Mouse (Mus musculus) kidney, embryonic 16.5 days (tissue): ENCODE measurements around the gene Ttc29. TPM values are rescaled to one million over a fixed set of nuclear protein-coding genes. Genes with fewer than 3 reads are reported as not detected.

Experiments
- ATAC-seq: fragments of 200-750 bp; cut with Nextera tagmentation; 2 replicates; pipeline ENCODE4 v1.8.0; 2017; ENCODE audit warnings: moderate TSS enrichment; ENCODE audit not compliant: low FRiP score, low TSS enrichment
- H3K27ac ChIP-seq: fragments of 300-500 bp; sonication (generic); 2 replicates; pipeline ENCODE4 v1.5.1; 2014; ENCODE audit warnings: low read length
- H3K27me3 ChIP-seq: fragments of 300-500 bp; sonication (generic); 2 replicates; pipeline ENCODE4 v1.6.1; 2014; ENCODE audit warnings: low read length, control low read depth, mixed read lengths; ENCODE audit not compliant: insufficient read depth
- H3K36me3 ChIP-seq: fragments of 300-500 bp; sonication (generic); 2 replicates; pipeline ENCODE4 v1.6.1; 2014; ENCODE audit warnings: low read length, control low read depth, mixed read lengths; ENCODE audit not compliant: insufficient read depth
- H3K4me1 ChIP-seq: fragments of 300-500 bp; sonication (generic); 2 replicates; pipeline ENCODE4 v1.6.1; 2014; ENCODE audit warnings: low read length, control low read depth, mixed read lengths; ENCODE audit not compliant: insufficient read depth
- H3K4me2 ChIP-seq: fragments of 300-500 bp; sonication (generic); replicated peaks from 2 replicates; pipeline ENCODE4 v1.6.1; 2014; ENCODE audit warnings: low read depth, low read length
- H3K4me3 ChIP-seq: fragments of 300-500 bp; sonication (generic); 2 replicates; pipeline ENCODE4 v1.5.1; 2014; ENCODE audit warnings: mild to moderate bottlenecking, low read length
- H3K9ac ChIP-seq: fragments of 300-500 bp; sonication (generic); replicated peaks from 2 replicates; pipeline ENCODE4 v1.6.1; 2014; ENCODE audit warnings: low read length
- H3K9me3 ChIP-seq: fragments of 300-500 bp; sonication (generic); 2 replicates; pipeline ENCODE4 v1.6.1; 2016; ENCODE audit warnings: low read length, control low read depth
- WGBS: fragments of 180-500 bp; shearing (Covaris S2); extraction: QIAGEN DNeasy Blood & Tissue Kit; methylation state at CpG from one replicate; pipeline ENCODE4 v1.1.7; 2014; 5-methylcytosine and 5-hydroxymethylcytosine counted together
- polyA plus RNA-seq: library from polyadenylated mRNA; unstranded; fragments of >200 nt; fragmentation: Nextera tagmentation; extraction: Ambion mirVana; gene quantifications from 2 replicates; pipeline ENCODE4 v1.2.1, GENCODE M21; 2015

Gene Ttc29
- polyA plus RNA-seq, 1 experiment from 2014 or later = not detected

DNA sequence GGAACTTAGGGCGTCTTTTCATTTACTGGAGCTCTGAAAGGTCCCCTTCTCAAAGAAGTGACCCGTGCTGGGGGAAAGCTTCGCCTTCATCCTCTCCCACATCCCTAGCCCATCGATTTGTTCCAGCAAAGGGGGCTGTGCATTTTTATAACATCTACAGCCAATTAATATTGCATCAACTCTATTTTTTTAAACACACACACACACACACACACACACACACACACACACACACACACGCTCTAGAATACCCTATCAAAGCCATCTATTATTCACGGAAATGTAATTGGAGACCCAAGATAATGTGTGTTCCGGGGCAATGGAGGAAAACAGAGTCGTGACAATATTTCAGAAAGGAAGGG, 214.7 kb downstream of the Ttc29 start:
- ATAC-seq = no peak
- Histone ChIP-seq H3K9me3 (no peaks in the 10 kb centered on the region), H3K27me3 (peaks cover 85% of the 10 kb centered on the region), H3K27ac (no peak overlapping the region), H3K4me2 (no peak overlapping the region), H3K4me3 (no peak overlapping the region), H3K4me1 (no peaks in the 10 kb centered on the region), H3K36me3 (no peaks in the 10 kb centered on the region), H3K9ac (no peak overlapping the region)
- under 1% methylated on average over 8 of the region's 8 CpGs for WGBS

DNA sequence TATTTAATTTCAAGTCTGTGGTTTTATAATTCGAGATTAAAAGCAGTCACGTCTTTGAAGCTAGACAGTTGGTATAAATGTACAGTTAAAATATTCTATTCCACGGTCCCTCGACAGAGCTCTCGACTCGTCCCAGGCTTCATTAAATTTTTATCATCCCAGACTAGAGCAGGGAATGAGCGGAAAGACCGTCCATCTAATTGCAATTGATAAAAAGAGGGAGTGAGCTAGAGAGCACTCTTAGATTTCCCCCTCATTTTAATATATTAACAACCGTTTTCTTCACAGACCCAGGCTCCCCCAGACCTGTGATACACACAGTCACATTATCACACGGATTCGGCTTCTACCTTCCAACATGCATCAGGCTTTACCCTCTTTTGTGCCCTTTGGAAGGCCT, 215.1 kb downstream of the Ttc29 start:
- no peak overlapping the region for H3K4me2 ChIP-seq
- no peak for ATAC-seq
- 2% methylated on average over 11 of the region's 11 CpGs for WGBS
- no peaks in the 10 kb centered on the region for H3K9me3 ChIP-seq
- no peak overlapping the region for H3K27ac ChIP-seq
- no peak overlapping the region for H3K9ac ChIP-seq
- H3K27me3 ChIP-seq = peaks cover 83% of the 10 kb centered on the region
- no peak overlapping the region for H3K4me3 ChIP-seq
- no peaks in the 10 kb centered on the region for H3K4me1 ChIP-seq
- no peaks in the 10 kb centered on the region for H3K36me3 ChIP-seq

DNA sequence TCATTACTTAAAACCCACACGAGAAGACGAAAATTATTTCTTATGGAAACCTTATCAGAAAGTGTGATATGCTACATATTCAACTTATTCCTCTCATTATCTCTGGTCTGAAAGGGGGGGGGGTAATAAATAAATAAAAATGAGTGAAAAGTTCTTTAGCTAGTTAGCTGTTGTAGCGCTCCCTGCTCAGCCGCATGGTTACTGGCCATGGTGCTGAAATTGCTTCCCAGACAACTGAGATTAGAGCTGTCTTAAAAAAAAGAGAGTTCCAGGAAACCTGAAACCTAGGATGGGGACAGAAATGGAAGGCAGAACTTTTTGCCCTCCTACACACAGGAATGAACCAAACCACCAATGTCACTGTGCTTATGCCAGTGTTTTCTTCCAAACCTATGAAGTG, 218.3 kb downstream of the Ttc29 start:
- Histone ChIP-seq H3K27ac (no peak overlapping the region), H3K36me3 (no peaks in the 10 kb centered on the region), H3K4me1 (peaks cover 9% of the 10 kb centered on the region), H3K4me3 (no peak overlapping the region), H3K9me3 (no peaks in the 10 kb centered on the region), H3K9ac (no peak overlapping the region), H3K4me2 (no peak overlapping the region), H3K27me3 (peaks cover 80% of the 10 kb centered on the region)
- ATAC-seq = no peak
- WGBS = 2% methylated on average over 4 of the region's 4 CpGs

DNA sequence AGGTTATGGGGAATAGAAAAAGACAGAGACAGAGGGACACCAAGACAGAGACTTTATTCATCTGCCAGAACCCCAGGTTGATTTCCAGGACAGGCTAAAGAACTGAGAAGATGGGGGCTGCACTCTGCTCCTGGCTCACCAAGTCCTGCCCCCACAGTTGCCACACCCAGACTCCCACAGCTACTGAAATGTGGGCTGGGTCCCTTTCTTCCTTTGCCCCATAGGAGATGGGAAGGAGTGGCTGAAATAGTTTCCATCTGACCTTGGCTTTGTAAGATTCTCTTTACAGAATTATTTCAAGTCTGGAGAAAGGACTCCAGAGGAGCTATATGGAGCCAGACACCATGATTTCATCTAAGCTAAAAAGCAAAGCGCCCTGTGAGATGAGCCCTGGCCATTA, 219.4 kb downstream of the Ttc29 start:
- H3K4me1 ChIP-seq = peaks cover 10% of the 10 kb centered on the region
- peaks cover 80% of the 10 kb centered on the region for H3K27me3 ChIP-seq
- H3K4me2 ChIP-seq = no peak overlapping the region
- no peak for ATAC-seq
- H3K9ac ChIP-seq = no peak overlapping the region
- H3K9me3 ChIP-seq = no peaks in the 10 kb centered on the region
- H3K36me3 ChIP-seq = no peaks in the 10 kb centered on the region
- no peak overlapping the region for H3K27ac ChIP-seq
- no peak overlapping the region for H3K4me3 ChIP-seq
- 21% methylated on average over 1 of the region's 1 CpGs for WGBS

GRCm38 (mm10) chr8:78433318-78433717, 220.2 kb downstream of the Ttc29 start:
- H3K9me3 ChIP-seq = no peaks in the 10 kb centered on the region
- no peak for ATAC-seq
- no peak overlapping the region for H3K4me2 ChIP-seq
- H3K36me3 ChIP-seq = no peaks in the 10 kb centered on the region
- no peak overlapping the region for H3K4me3 ChIP-seq
- WGBS = 15% methylated on average over 5 of the region's 5 CpGs
- peaks cover 80% of the 10 kb centered on the region for H3K27me3 ChIP-seq
- H3K9ac ChIP-seq = no peak overlapping the region
- no peak overlapping the region for H3K27ac ChIP-seq
- H3K4me1 ChIP-seq = peaks cover 16% of the 10 kb centered on the region

GRCm38 (mm10) chr8:78434340-78434739, 221.2 kb downstream of the Ttc29 start:
- Histone ChIP-seq H3K4me2 (no peak overlapping the region), H3K4me3 (no peak overlapping the region), H3K9me3 (no peaks in the 10 kb centered on the region), H3K27ac (no peak overlapping the region), H3K27me3 (peaks cover 83% of the 10 kb centered on the region), H3K36me3 (no peaks in the 10 kb centered on the region), H3K4me1 (peaks cover 16% of the 10 kb centered on the region), H3K9ac (no peak overlapping the region)
- 4% methylated on average over 8 of the region's 8 CpGs for WGBS
- no peak for ATAC-seq

GRCm38 (mm10) chr8:78434823-78435623, 221.9 kb downstream of the Ttc29 start:
- Histone ChIP-seq H3K4me2 (0 out of 2 replicates have a peak overlapping the region, but pooled peaks have one; percentile 1), H3K27ac (no peak overlapping the region), H3K9ac (no peak overlapping the region), H3K4me1 (peaks cover 16% of the 10 kb centered on the region), H3K27me3 (peaks cover 80% of the 10 kb centered on the region), H3K4me3 (no peak overlapping the region), H3K36me3 (no peaks in the 10 kb centered on the region), H3K9me3 (no peaks in the 10 kb centered on the region)
- no peak for ATAC-seq
- 1% methylated on average over 62 of the region's 62 CpGs for WGBS

- WGBS = 1% methylated on average over 18 of the region's 18 CpGs
- Histone ChIP-seq H3K27ac (no peak overlapping the region), H3K4me2 (peak overlapping the region; percentile 55; the same call in 1 of the 2 replicates), H3K9me3 (no peaks in the 10 kb centered on the region), H3K27me3 (peaks cover 83% of the 10 kb centered on the region), H3K4me1 (peaks cover 16% of the 10 kb centered on the region), H3K9ac (no peak overlapping the region), H3K36me3 (no peaks in the 10 kb centered on the region), H3K4me3 (peak overlapping the region; percentile 40)
- ATAC-seq = no peak
These were observed 222.5 kb downstream of the Ttc29 start for GRCm38 (mm10) chr8:78435624-78435960.

- Histone ChIP-seq H3K27me3 (peaks cover 87% of the 10 kb centered on the region), H3K4me2 (peak within 1 kb of the TSS; percentile 55), H3K4me3 (peak within 1 kb of the TSS; percentile 40), H3K27ac (no peak within 1 kb of the TSS), H3K9me3 (no peaks in the 10 kb centered on the region), H3K9ac (no peak within 1 kb of the TSS), H3K4me1 (peaks cover 16% of the 10 kb centered on the region), H3K36me3 (no peaks in the 10 kb centered on the region)
- WGBS = under 1% methylated on average over 53 of the region's 54 CpGs
- ATAC-seq = peak; percentile 50; the same call in 1 of the 2 replicates
These were observed 223.1 kb downstream of the Ttc29 start, which contains the start of gene Pou4f2 for GRCm38 (mm10) chr8:78436071-78436651. Pou4f2 (minus strand) TSS chr8:78436645.

GRCm38 (mm10) chr8:78436661-78437060, 223.6 kb downstream of the Ttc29 start:
- Histone ChIP-seq H3K4me1 (peaks cover 16% of the 10 kb centered on the region), H3K36me3 (no peaks in the 10 kb centered on the region), H3K27me3 (peaks cover 89% of the 10 kb centered on the region), H3K9ac (no peak overlapping the region), H3K27ac (no peak overlapping the region), H3K4me2 (peak overlapping the region; percentile 55), H3K4me3 (peak overlapping the region; percentile 40), H3K9me3 (no peaks in the 10 kb centered on the region)
- under 1% methylated on average over 19 of the region's 25 CpGs for WGBS
- 0 out of 2 replicates have a peak, but pooled peaks have one; percentile 17 for ATAC-seq
